Mouse (Mus musculus) cerebellum, adult 9-11 months (tissue): Measurements from ENCODE around the gene Vwc2l.

Experiments used
- DNase-seq: peaks from one replicate; pipeline ENCODE4 v3.0.0; 2022

The Vwc2l gene

GRCm38 (mm10) chr1:70725655-70726066, at the start of gene Vwc2l:
Gene Vwc2l (plus strand): TSS chr1:70725715.
- DNase-seq = no peak

GRCm38 (mm10) chr1:70692529-70692928, 33.0 kb upstream of the Vwc2l start:
- DNase-seq = peak; percentile 30

- no peak for DNase-seq
These were observed 25.2 kb upstream of the Vwc2l start for GRCm38 (mm10) chr1:70700270-70700669.

GRCm38 (mm10) chr1:70703934-70704333, 21.6 kb upstream of the Vwc2l start:
- DNase-seq = no peak

GRCm38 (mm10) chr1:70705821-70706220, 19.7 kb upstream of the Vwc2l start:
- DNase-seq = no peak

GRCm38 (mm10) chr1:70725045-70725444, 470 bp upstream of the Vwc2l start:
- DNase-seq = no peak

GRCm38 (mm10) chr1:70787146-70787545, 61.6 kb downstream of the Vwc2l start:
- no peak for DNase-seq

- DNase-seq = no peak
These were observed 66.1 kb downstream of the Vwc2l start for GRCm38 (mm10) chr1:70791636-70792035.

- DNase-seq = no peak
These were observed 69.6 kb downstream of the Vwc2l start for GRCm38 (mm10) chr1:70795094-70795493.

GRCm38 (mm10) chr1:70803401-70803800, 77.9 kb downstream of the Vwc2l start:
- DNase-seq = no peak

- DNase-seq = no peak
These were observed 97.6 kb downstream of the Vwc2l start for GRCm38 (mm10) chr1:70823111-70823510.

- no peak for DNase-seq
These were observed 107.7 kb downstream of the Vwc2l start for GRCm38 (mm10) chr1:70833262-70833661.

- no peak for DNase-seq
These were observed 116.7 kb downstream of the Vwc2l start for GRCm38 (mm10) chr1:70842222-70842621.

GRCm38 (mm10) chr1:70845276-70845675, 119.8 kb downstream of the Vwc2l start:
- DNase-seq = no peak

GRCm38 (mm10) chr1:70851633-70852390, 126.3 kb downstream of the Vwc2l start:
- DNase-seq = peak; percentile 1

GRCm38 (mm10) chr1:70853446-70853845, 127.9 kb downstream of the Vwc2l start:
- DNase-seq = no peak

GRCm38 (mm10) chr1:70855912-70856311, 130.4 kb downstream of the Vwc2l start:
- DNase-seq = no peak

GRCm38 (mm10) chr1:70861672-70862071, 136.2 kb downstream of the Vwc2l start:
- DNase-seq = no peak

GRCm38 (mm10) chr1:70866137-70866536, 140.6 kb downstream of the Vwc2l start:
- DNase-seq = no peak

- no peak for DNase-seq
These were observed 155.0 kb downstream of the Vwc2l start for GRCm38 (mm10) chr1:70880496-70880895.

- DNase-seq = no peak
These were observed 155.8 kb downstream of the Vwc2l start for GRCm38 (mm10) chr1:70881269-70881668.

- no peak for DNase-seq
These were observed 158.6 kb downstream of the Vwc2l start for GRCm38 (mm10) chr1:70884156-70884555.

GRCm38 (mm10) chr1:70902311-70902710, 176.8 kb downstream of the Vwc2l start:
- no peak for DNase-seq

- DNase-seq = no peak
These were observed 181.9 kb downstream of the Vwc2l start for GRCm38 (mm10) chr1:70907366-70907765.

- DNase-seq = no peak
These were observed 185.7 kb downstream of the Vwc2l start for GRCm38 (mm10) chr1:70911235-70911634.
